Mouse (Mus musculus) kidney, embryonic 14.5 days (tissue): Measurements from ENCODE around the gene Sigirr. TPM values are rescaled to one million over a fixed set of nuclear protein-coding genes. Genes with fewer than 3 reads are reported as not detected.

Experiments
- ATAC-seq: fragments of 200-750 bp; cut with Nextera tagmentation; 2 replicates; pipeline ENCODE4 v1.8.0; 2017; ENCODE audit warnings: moderate number of reproducible peaks, mild to moderate bottlenecking, moderate TSS enrichment, moderate library complexity; ENCODE audit not compliant: low FRiP score, low TSS enrichment
- H3K27ac ChIP-seq: fragments of 300-500 bp; sonication (generic); 2 replicates; pipeline ENCODE4 v1.5.1; 2014; ENCODE audit warnings: low read depth, mild to moderate bottlenecking, low read length, moderate library complexity, mixed read lengths
- H3K27me3 ChIP-seq: fragments of 300-500 bp; sonication (generic); 2 replicates; pipeline ENCODE4 v1.6.1; 2014; ENCODE audit warnings: mild to moderate bottlenecking, low read length; ENCODE audit not compliant: control insufficient read depth, insufficient read depth
- H3K36me3 ChIP-seq: fragments of 300-500 bp; sonication (generic); 2 replicates; pipeline ENCODE4 v1.6.1; 2014; ENCODE audit warnings: low read length, mixed read lengths; ENCODE audit not compliant: control insufficient read depth, insufficient read depth
- H3K4me1 ChIP-seq: fragments of 300-500 bp; sonication (generic); 2 replicates; pipeline ENCODE4 v1.6.1; 2014; ENCODE audit warnings: low read length, mixed read lengths; ENCODE audit not compliant: control insufficient read depth, insufficient read depth
- H3K4me2 ChIP-seq: fragments of 300-500 bp; sonication (generic); replicated peaks from 2 replicates; pipeline ENCODE4 v1.6.1; 2014; ENCODE audit warnings: low read depth, mild to moderate bottlenecking, low read length
- H3K4me3 ChIP-seq: fragments of 300-500 bp; sonication (generic); 2 replicates; pipeline ENCODE4 v1.5.1; 2014; ENCODE audit warnings: mild to moderate bottlenecking, low read length
- H3K9ac ChIP-seq: fragments of 300-500 bp; sonication (generic); 2 replicates; pipeline ENCODE4 v1.6.1; 2014; ENCODE audit warnings: low read depth, mild to moderate bottlenecking, low read length, moderate library complexity
- H3K9me3 ChIP-seq: fragments of 300-500 bp; sonication (generic); 2 replicates; pipeline ENCODE4 v1.6.1; 2016; ENCODE audit warnings: low read length; ENCODE audit not compliant: control insufficient read depth
- WGBS: fragments of 180-500 bp; shearing (Covaris S2); extraction: QIAGEN DNeasy Blood & Tissue Kit; methylation state at CpG from one replicate; pipeline ENCODE4 v1.1.7; 2014; 5-methylcytosine and 5-hydroxymethylcytosine counted together
- polyA plus RNA-seq: library from polyadenylated mRNA; unstranded; fragments of >200 nt; fragmentation: Nextera tagmentation; extraction: Ambion mirVana; gene quantifications from 2 replicates; pipeline ENCODE4 v1.2.1, GENCODE M21; 2014

Gene Sigirr
- polyA plus RNA-seq, 1 experiment from 2014 or later: 11.7 TPM

- Histone ChIP-seq H3K4me2 (peak overlapping the region; percentile 71), H3K4me3 (peak overlapping the region; percentile 36), H3K27me3 (no peaks in the 10 kb centered on the region), H3K4me1 (peaks cover 10% of the 10 kb centered on the region), H3K27ac (peak overlapping the region; percentile 86), H3K9ac (peak overlapping the region; percentile 50), H3K9me3 (no peaks in the 10 kb centered on the region), H3K36me3 (no peaks in the 10 kb centered on the region)
- ATAC-seq: peak; percentile 86
- WGBS: 10% methylated on average over 21 of the region's 21 CpGs
Observed at GRCm38 (mm10) chr7:141048226-141049218, 51.9 kb downstream of the Sigirr start.

DNA sequence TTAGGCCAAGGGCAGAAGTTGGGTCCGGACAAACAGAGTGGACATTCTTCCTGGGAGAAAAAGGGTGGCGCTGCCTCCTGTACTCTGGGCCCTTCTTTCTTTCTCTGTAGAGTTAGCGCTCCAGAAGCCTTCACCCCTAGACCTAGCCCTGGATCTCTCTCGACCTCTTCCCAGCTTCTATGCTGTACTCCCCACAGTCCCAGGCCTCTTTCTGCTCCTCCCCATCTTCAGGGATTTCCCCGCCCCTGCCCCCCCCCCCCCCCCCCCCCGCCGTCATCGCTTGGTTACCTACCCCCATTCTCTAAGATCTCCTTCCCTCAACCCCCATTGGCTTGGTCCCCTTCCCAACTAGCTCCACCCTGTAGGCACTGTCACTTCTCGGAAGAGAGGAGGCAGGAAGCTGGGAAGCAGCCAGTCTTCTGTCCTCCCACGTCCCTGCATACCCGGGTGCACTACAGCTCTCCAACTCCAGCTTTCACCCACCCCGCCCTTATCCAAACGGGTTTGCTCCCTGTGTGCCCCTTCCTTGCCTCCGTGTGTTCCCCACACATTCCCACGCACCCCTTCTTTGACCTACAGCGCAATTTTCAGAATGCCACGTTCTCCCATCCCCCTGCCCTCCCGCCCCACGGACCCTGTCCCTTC, 52.7 kb downstream of the Sigirr start:
- Histone ChIP-seq H3K4me3 (peak overlapping the region; percentile 36), H3K4me2 (peak overlapping the region; percentile 71), H3K4me1 (peaks cover 10% of the 10 kb centered on the region), H3K9me3 (no peaks in the 10 kb centered on the region), H3K9ac (peak overlapping the region; percentile 50), H3K27ac (peak overlapping the region; percentile 89), H3K27me3 (no peaks in the 10 kb centered on the region), H3K36me3 (no peaks in the 10 kb centered on the region)
- 2% methylated on average over 15 of the region's 19 CpGs for WGBS
- peak; percentile 92 for ATAC-seq

- H3K4me2 ChIP-seq: peak overlapping the region; percentile 71; the same call in 1 of the 2 replicates
- ATAC-seq: peak; percentile 4; the same call in 1 of the 2 replicates
- H3K36me3 ChIP-seq: no peaks in the 10 kb centered on the region
- no peak overlapping the region for H3K4me3 ChIP-seq
- H3K9ac ChIP-seq: no peak overlapping the region
- 58% methylated on average over 6 of the region's 6 CpGs for WGBS
- peaks cover 10% of the 10 kb centered on the region for H3K4me1 ChIP-seq
- H3K9me3 ChIP-seq: no peaks in the 10 kb centered on the region
- H3K27me3 ChIP-seq: no peaks in the 10 kb centered on the region
- peak overlapping the region; percentile 89 for H3K27ac ChIP-seq
Observed at GRCm38 (mm10) chr7:141046931-141047580, 53.3 kb downstream of the Sigirr start.

DNA sequence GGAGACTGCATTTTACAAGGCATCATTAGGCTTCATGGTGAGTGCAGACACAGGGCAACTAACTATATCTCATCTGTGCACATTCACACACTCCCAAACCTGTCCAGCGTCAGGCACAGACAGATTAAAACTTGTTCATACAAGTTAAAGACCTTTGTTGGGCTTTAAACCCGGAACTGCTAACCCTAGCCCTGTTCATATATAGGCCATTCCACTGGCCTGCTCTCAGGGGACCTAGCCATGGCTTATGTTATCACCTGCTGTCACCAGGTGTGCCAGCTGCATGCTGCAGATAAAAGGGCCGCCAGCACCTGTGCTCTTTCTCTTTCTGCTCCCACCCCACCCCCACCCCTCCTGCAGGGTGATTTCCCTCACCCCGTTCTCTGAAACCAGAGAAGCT, 57.8 kb downstream of the Sigirr start:
- no peaks in the 10 kb centered on the region for H3K36me3 ChIP-seq
- 37% methylated on average over 4 of the region's 4 CpGs for WGBS
- peaks cover 8% of the 10 kb centered on the region; the same call in 1 of the 2 replicates for H3K4me1 ChIP-seq
- H3K4me3 ChIP-seq: no peak overlapping the region
- H3K4me2 ChIP-seq: no peak overlapping the region
- no peaks in the 10 kb centered on the region for H3K9me3 ChIP-seq
- no peak for ATAC-seq
- no peak overlapping the region for H3K27ac ChIP-seq
- H3K27me3 ChIP-seq: no peaks in the 10 kb centered on the region
- H3K9ac ChIP-seq: no peak overlapping the region

DNA sequence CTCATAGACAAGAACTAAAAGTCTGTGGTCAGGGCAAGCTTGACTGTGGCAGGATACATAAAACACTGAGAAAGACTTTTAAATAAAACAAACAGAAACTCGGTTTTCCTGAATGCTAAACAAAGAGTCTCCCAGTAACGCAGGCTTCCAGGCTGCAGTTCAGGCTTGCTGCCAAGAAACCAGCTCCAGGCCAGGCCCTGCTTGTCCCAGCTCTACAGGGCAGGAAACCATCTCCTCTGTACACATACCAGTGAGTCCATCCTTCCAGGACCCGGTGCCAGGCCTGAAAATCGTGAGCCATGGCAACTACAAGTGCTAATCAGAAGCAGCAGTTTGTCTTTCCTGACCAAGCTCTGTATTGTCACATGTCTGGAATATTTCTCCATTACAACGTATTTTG, 58.7 kb downstream of the Sigirr start:
- H3K9me3 ChIP-seq: no peaks in the 10 kb centered on the region
- 32% methylated on average over 5 of the region's 5 CpGs for WGBS
- H3K4me1 ChIP-seq: 0 out of 2 replicates have a peak, but pooled peaks cover 3% of the 10 kb centered on the region
- peak; percentile 75; the same call in 1 of the 2 replicates for ATAC-seq
- peak overlapping the region; percentile 89 for H3K27ac ChIP-seq
- no peak overlapping the region for H3K9ac ChIP-seq
- H3K4me2 ChIP-seq: no peak overlapping the region
- no peak overlapping the region for H3K4me3 ChIP-seq
- no peaks in the 10 kb centered on the region for H3K27me3 ChIP-seq
- no peaks in the 10 kb centered on the region for H3K36me3 ChIP-seq

Other genes with a start within 250 kb of the Sigirr start
- not detected in 2 replicates for gene Gm45785, start 244.2 kb downstream of the Sigirr start, polyA plus RNA-seq
- gene Ric8a, start 243.6 kb downstream of the Sigirr start, polyA plus RNA-seq: 40.8 and 49.4 TPM in 2 replicates
- gene Bet1l, start 243.0 kb downstream of the Sigirr start, polyA plus RNA-seq: 38.6 and 41.7 TPM in 2 replicates
- gene Psmd13, start 218.6 kb downstream of the Sigirr start, polyA plus RNA-seq: 148 and 226 TPM in 2 replicates
- gene Sirt3, start 218.3 kb downstream of the Sigirr start, polyA plus RNA-seq: 22.8 and 26.2 TPM in 2 replicates
- gene Cox8b, start 200.1 kb downstream of the Sigirr start, polyA plus RNA-seq: not detected in 2 replicates
- gene Nlrp6, start 179.7 kb downstream of the Sigirr start, polyA plus RNA-seq: 0.17 and 0.61 TPM in 2 replicates
- gene Pgghg, start 159.2 kb downstream of the Sigirr start, polyA plus RNA-seq: 15.9 and 20.5 TPM in 2 replicates
- 2.2 and 2.6 TPM in 2 replicates for gene Ifitm5, start 150.3 kb downstream of the Sigirr start, polyA plus RNA-seq
- not detected in 2 replicates for gene Gm45717, start 144.6 kb downstream of the Sigirr start, polyA plus RNA-seq
- 1,039 and 1,151 TPM in 2 replicates for gene Ifitm2, start 144.6 kb downstream of the Sigirr start, polyA plus RNA-seq
- 54.4 and 61.4 TPM in 2 replicates for gene Ifitm1, start 133.4 kb downstream of the Sigirr start, polyA plus RNA-seq
- 154 and 166 TPM in 2 replicates for gene Ifitm3, start 89.8 kb downstream of the Sigirr start, polyA plus RNA-seq
- 0.84 and 1.6 TPM in 2 replicates for gene Ifitm6, start 82.6 kb downstream of the Sigirr start, polyA plus RNA-seq
- gene Gm17387, start 71.4 kb downstream of the Sigirr start, polyA plus RNA-seq: not detected in 2 replicates
- gene B4galnt4, start 39.5 kb downstream of the Sigirr start, polyA plus RNA-seq: 13.7 and 14.4 TPM in 2 replicates
- 4.0 and 4.3 TPM in 2 replicates for gene Pkp3, start 22.4 kb downstream of the Sigirr start, polyA plus RNA-seq
- gene Ano9, start 17.2 kb upstream of the Sigirr start, polyA plus RNA-seq: 3.0 and 4.4 TPM in 2 replicates
- gene Ptdss2, start 21.8 kb upstream of the Sigirr start, polyA plus RNA-seq: 58.4 and 63.1 TPM in 2 replicates
- gene Rnh1, start 72.3 kb upstream of the Sigirr start, polyA plus RNA-seq: 116 and 122 TPM in 2 replicates
- gene Hras, start 93.4 kb upstream of the Sigirr start, polyA plus RNA-seq: 97.2 and 97.8 TPM in 2 replicates
- 6.7 and 9.5 TPM in 2 replicates for gene Lrrc56, start 93.6 kb upstream of the Sigirr start, polyA plus RNA-seq
- gene Lmntd2, start 113.5 kb upstream of the Sigirr start, polyA plus RNA-seq: 3.3 and 3.4 TPM in 2 replicates
- gene Rassf7, start 115.3 kb upstream of the Sigirr start, polyA plus RNA-seq: 52.0 and 52.9 TPM in 2 replicates
- 48.5 and 82.6 TPM in 2 replicates for gene Phrf1, start 128.2 kb upstream of the Sigirr start, polyA plus RNA-seq
- 2.4 and 2.7 TPM in 2 replicates for gene Irf7, start 165.9 kb upstream of the Sigirr start, polyA plus RNA-seq
- 1.7 and 3.5 TPM in 2 replicates for gene Cdhr5, start 176.2 kb upstream of the Sigirr start, polyA plus RNA-seq
- 40.2 and 58.1 TPM in 2 replicates for gene Sct, start 178.6 kb upstream of the Sigirr start, polyA plus RNA-seq
- 1.4 and 1.6 TPM in 2 replicates for gene Drd4, start 191.4 kb upstream of the Sigirr start, polyA plus RNA-seq
- 64.0 and 79.7 TPM in 2 replicates for gene Deaf1, start 227.1 kb upstream of the Sigirr start, polyA plus RNA-seq
- 36.7 and 46.8 TPM in 2 replicates for gene Tmem80, start 227.2 kb upstream of the Sigirr start, polyA plus RNA-seq
- gene Eps8l2, start 238.3 kb upstream of the Sigirr start, polyA plus RNA-seq: 9.6 and 18.0 TPM in 2 replicates